Mouse (Mus musculus) heart, adult 11 months (tissue): ENCODE measurements around the gene 4930563M21Rik.
"Not testable (repeated sequence)": the region's sequence is repeated elsewhere in the genome, so short reads cannot be mapped to it uniquely, and the experiment has no call there.

Experiments
- DNase-seq: peaks from one replicate; pipeline ENCODE4 v3.0.0; 2022

The 4930563M21Rik gene

GRCm38 (mm10) chr9:56010450-56010849 lies at the start of gene 4930563M21Rik:
4930563M21Rik (minus strand) TSS chr9:56010550.
- no peak for DNase-seq

GRCm38 (mm10) chr9:56056147-56056546 lies 45.8 kb upstream of the 4930563M21Rik start:
- no peak for DNase-seq

- no peak for DNase-seq
Measured at GRCm38 (mm10) chr9:56053796-56054195, 43.4 kb upstream of the 4930563M21Rik start.

GRCm38 (mm10) chr9:56042181-56042621 lies 31.9 kb upstream of the 4930563M21Rik start:
- DNase-seq, result peak; percentile 87

GRCm38 (mm10) chr9:56041372-56042180 lies 31.2 kb upstream of the 4930563M21Rik start, which contains the start of gene Rcn2:
Rcn2 (plus strand) TSS chr9:56041845.
- peak; percentile 100 for DNase-seq

GRCm38 (mm10) chr9:56032219-56032618 lies 21.9 kb upstream of the 4930563M21Rik start:
- DNase-seq, result no peak

- no peak for DNase-seq
Measured at GRCm38 (mm10) chr9:56027292-56027691, 16.9 kb upstream of the 4930563M21Rik start.

GRCm38 (mm10) chr9:56024772-56025171 lies 14.4 kb upstream of the 4930563M21Rik start:
- no peak for DNase-seq

GRCm38 (mm10) chr9:56004679-56005078 lies 5.7 kb downstream of the 4930563M21Rik start:
- not testable (repeated sequence) for DNase-seq

GRCm38 (mm10) chr9:55946819-55947218 lies 63.5 kb downstream of the 4930563M21Rik start:
- DNase-seq, result no peak

GRCm38 (mm10) chr9:55941356-55941755 lies 69.0 kb downstream of the 4930563M21Rik start:
- DNase-seq, result no peak

- DNase-seq, result no peak
Measured at GRCm38 (mm10) chr9:55938618-55938985, 71.7 kb downstream of the 4930563M21Rik start.

- peak; percentile 98 for DNase-seq
Measured at GRCm38 (mm10) chr9:55937664-55938617, 72.4 kb downstream of the 4930563M21Rik start, which contains the start of gene Scaper. Scaper (minus strand) TSS chr9:55938119.

GRCm38 (mm10) chr9:55937224-55937663 lies 73.1 kb downstream of the 4930563M21Rik start:
- DNase-seq, result peak; percentile 89

- DNase-seq, result no peak
Measured at GRCm38 (mm10) chr9:55932482-55932881, 77.9 kb downstream of the 4930563M21Rik start.

GRCm38 (mm10) chr9:55918579-55918978 lies 91.8 kb downstream of the 4930563M21Rik start:
- DNase-seq, result no peak

GRCm38 (mm10) chr9:55916751-55917150 lies 93.6 kb downstream of the 4930563M21Rik start:
- DNase-seq, result no peak
